Mouse (Mus musculus): ENCODE measurements around the gene Rps29. TPM values are rescaled to one million over a fixed set of nuclear protein-coding genes. Genes with fewer than 3 reads are reported as not detected.

Gene Rps29
- polyA plus RNA-seq (2015; fragmentation: Nextera tagmentation; extraction: Ambion mirVana): 2,181 and 2,681 TPM in 2 replicates

DNA sequence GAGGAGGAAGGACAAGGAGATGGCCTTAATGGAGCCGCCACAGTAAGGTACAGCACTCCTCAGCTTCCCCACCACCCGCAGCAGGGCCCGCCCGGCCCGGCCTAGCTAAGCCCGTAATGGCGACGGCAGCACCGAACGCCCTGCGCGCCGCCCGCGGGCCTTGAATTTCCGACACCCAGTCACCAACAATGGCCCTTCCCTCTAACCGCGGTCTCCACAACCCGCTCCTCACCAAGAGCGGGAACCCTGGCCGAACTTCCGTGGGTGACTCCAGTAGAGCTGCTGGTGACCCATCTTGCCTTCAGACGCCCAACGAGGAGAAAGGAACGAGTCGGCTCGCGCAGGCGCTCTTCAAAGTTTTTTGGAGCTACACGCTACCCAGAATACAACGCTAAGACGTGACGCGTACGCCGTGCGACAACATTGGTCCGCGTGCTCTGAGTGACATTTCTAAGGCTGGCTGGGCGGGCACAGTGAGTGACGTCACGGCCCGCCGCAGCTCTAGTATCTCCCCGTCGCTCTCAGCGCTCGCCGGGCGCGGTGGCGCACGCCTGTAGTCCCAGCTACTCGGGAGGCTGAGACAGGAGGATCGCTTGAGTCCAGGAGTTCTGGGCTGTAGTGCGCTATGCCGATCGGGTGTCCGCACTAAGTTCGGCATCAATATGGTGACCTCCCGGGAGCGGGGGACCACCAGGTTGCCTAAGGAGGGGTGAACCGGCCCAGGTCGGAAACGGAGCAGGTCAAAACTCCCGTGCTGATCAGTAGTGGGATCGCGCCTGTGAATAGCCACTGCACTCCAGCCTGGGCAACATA lies at the start of gene Rps29:
TSS of gene Rps29 (minus strand) at position 422 of the 813 bp plus-strand sequence.

DNA sequence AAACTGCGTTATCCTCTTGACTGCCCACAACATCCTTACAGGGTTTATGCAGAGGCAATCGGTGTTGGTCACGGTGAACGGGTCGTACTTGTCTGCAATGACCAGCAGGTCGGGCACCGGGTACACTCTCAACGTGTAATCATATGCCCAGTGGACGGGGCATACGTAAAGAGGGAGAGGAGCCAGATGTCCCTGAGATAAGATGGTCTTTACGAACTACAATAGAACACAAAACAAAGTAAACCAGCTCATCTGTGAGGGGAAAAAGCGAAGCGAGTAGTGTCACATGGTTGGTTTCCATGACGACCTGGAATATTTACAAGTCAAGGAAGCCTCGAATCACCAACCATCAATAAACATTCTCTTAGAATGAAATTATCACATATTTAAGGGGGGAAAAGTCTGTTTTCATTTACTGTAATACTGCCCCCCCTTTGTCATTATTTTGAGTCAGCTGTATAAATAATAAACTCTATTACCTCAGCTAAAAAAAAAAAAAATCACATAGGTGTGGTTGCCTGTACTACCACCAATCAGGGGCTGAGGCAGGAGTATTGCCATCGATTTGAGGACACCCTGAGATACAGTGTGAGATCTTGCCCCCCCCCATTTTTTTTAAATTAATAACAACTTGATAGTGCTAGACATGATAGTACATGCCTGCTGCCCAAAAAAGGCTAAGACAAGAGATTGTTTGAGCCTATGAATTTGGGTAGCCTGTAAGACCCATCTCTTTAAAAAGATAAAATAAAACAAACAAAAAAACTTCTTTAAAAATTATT lies 45.3 kb upstream of the Rps29 start, which contains the start of gene Gm49384:
TSS of gene Gm49384 (minus strand) at position 216 of the 782 bp plus-strand sequence.

DNA sequence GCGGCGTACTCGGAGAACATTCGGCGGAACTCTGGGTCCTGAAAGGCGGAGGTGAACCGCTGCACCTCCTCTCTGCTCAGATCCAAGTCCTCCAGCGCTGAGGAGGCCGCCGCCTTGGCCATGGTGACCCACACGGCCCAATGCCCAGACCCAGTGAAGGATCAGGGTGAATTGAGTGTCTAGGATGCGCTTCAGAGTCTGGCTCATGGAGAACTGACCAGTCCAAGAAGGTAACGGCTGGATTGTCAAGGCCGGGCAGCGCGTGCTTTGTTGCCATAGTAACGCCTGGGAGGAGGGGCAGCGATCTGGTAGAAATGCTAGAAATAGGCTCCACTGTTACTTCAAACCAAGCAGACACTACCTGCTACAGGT lies 39.2 kb upstream of the Rps29 start, which contains the start of gene Dnaaf2:
TSS of gene Dnaaf2 (minus strand) at position 266 of the 372 bp plus-strand sequence.

DNA sequence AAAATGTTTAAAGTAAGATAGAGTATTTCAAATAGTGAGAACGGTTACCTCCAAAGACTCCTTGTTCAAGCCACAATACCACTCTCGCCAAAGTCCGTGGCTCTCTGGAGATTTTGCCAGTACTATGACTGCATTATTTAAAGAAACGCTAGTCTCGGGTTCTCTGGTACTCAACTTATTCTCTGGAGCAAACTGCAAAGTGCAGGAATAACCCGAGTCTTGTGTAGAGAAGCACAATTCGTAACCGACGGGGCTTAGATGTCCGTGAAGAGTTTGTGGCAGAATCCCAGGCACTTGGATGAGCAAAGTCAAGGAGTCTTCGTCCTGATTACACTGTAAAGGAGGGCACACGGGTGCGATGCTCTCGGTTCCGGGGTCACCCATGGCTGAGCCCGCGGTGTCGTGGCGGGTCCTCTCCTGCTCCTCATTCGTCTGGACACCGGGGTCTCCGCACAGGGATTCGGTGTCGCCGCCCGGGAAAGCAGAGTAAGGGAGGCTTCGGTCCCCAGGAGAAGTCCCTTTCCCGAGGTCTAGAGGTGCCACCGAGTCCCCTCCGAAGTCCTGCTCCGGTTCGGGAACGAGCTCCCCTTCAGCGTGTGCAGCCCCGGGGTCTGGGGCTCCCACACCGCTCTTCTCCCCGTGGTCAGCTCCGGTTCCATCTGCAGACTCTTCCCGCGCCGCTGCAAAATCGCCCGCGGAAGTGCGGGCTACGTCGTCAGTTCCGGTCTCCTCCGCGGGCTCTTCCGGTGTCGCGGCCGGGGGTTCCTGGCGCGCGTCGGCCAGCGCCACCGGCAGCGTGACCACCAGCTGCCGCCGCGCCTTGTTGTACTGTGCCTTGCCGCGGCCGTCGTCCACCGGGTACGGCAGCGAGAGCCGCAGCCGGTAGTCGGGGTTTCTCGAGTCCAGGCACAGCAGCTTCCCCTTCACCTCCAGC lies 37.7 kb upstream of the Rps29 start, which contains the start of gene Gm49383:
TSS of gene Gm49383 (minus strand) at position 661 of the 934 bp plus-strand sequence.

DNA sequence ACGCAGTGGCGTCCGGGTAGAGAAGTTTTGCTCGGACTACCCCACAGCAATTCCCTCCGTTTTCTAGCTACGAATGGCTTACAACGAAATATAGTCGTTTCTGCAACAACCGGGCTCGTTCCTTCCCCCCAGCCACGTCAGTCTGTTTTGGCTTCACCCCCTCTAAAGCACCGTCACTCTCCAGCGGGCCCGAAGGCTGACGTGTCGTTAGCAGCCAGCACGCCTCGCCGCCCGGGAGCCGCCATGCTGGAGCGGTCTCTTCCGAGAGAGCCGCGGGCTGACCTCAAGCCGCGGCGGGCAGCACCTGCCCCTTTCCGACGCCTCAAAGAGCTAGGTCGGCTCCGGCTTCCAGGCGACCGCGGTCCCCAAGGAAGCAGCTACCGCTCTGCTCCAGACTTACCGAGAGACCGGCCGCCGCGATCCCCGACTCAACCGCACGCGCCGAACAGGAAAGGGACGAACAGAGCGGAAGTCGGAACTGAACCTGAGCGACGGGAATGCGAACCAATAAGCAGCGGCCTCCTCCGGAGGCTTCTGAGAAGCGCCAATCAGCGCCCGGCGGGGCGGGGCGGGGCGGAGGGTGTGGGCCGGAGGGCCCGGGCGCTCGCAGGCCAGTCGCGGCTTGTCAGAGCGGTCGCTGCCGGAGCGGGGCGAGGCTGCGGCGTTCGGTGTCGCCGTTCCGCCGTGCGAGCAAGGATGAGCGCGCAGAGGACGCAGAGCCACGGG lies 24.8 kb upstream of the Rps29 start, which contains the start of the genes Rpl36al and Mgat2:
TSS of gene Rpl36al (minus strand) at position 501 of the 726 bp plus-strand sequence.
TSS of gene Mgat2 (plus strand) at position 575 of the 726 bp plus-strand sequence.

DNA sequence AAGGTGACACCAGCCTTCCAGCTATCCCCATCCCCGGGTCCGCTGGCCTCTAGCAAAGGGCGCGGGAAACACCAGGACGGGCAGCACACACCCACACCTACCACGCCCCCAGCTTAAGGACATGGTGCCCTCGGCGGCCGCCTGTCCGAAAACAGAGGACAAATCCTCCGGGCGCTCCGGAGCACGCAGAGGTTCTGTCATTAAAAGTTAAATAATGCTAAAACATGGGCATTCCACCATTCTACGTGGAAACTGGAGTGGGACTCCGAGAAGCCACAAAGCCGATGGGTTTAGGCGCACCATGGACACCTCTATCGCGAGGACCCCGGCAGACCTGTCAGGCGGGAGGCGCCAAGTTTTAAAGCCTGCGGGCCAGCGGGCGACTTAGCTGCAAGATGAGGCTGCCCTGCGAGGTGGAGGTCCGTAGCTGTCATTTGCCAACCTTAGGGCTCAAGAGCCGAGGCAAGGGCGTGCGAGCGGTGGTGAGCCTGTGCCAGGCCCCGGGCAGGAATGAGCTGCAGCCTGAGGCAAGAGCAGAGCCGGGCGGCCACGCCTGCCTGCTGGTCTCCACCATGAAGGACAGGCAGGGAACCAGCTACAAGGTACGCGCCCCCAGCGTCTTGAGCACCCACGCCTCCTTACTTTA lies 9.6 kb upstream of the Rps29 start, which contains the start of gene Lrr1:
TSS of gene Lrr1 (plus strand) at position 354 of the 646 bp plus-strand sequence.

Small RNAs within 50 kb of the gene (microRNA-seq; reads per million reads assigned to microRNA genes)
- gene Gm47287 (ENCODE audit: borderline replicate concordance, insufficient number of aligned reads) (not detected), gene Gm47295 (ENCODE audit: borderline replicate concordance, insufficient number of aligned reads) (not detected)

Other genes starting within 250 kb of the Rps29 start
- 7.7 and 9.0 TPM in 2 replicates for gene Lrr1, start 9.6 kb upstream of the Rps29 start, polyA plus RNA-seq (2015; fragmentation: Nextera tagmentation; extraction: Ambion mirVana)
- gene Rpl36al, start 24.9 kb upstream of the Rps29 start, polyA plus RNA-seq (2015; fragmentation: Nextera tagmentation; extraction: Ambion mirVana): 1,088 and 1,116 TPM in 2 replicates
- gene Mgat2, start 25.0 kb upstream of the Rps29 start, polyA plus RNA-seq (2015; fragmentation: Nextera tagmentation; extraction: Ambion mirVana): 66.5 and 81.9 TPM in 2 replicates
- gene Gm49383, start 37.9 kb upstream of the Rps29 start, polyA plus RNA-seq (2015; fragmentation: Nextera tagmentation; extraction: Ambion mirVana): 8.2 and 10.2 TPM in 2 replicates
- 3.0 and 7.4 TPM in 2 replicates for gene Dnaaf2, start 39.2 kb upstream of the Rps29 start, polyA plus RNA-seq (2015; fragmentation: Nextera tagmentation; extraction: Ambion mirVana)
- gene Gm49384, start 45.1 kb upstream of the Rps29 start, polyA plus RNA-seq (2015; fragmentation: Nextera tagmentation; extraction: Ambion mirVana): 6.6 and 8.1 TPM in 2 replicates
- 8.6 and 11.1 TPM in 2 replicates for gene Pole2, start 69.0 kb upstream of the Rps29 start, polyA plus RNA-seq (2015; fragmentation: Nextera tagmentation; extraction: Ambion mirVana)
- gene Klhdc1, start 82.0 kb upstream of the Rps29 start, polyA plus RNA-seq (2015; fragmentation: Nextera tagmentation; extraction: Ambion mirVana): 37.6 and 40.8 TPM in 2 replicates
- 135 and 144 TPM in 2 replicates for gene Klhdc2, start 137.5 kb upstream of the Rps29 start, polyA plus RNA-seq (2015; fragmentation: Nextera tagmentation; extraction: Ambion mirVana)
- gene Nemf, start 198.0 kb upstream of the Rps29 start, polyA plus RNA-seq (2015; fragmentation: Nextera tagmentation; extraction: Ambion mirVana): 49.3 and 77.3 TPM in 2 replicates
- gene Arf6, start 213.0 kb upstream of the Rps29 start, polyA plus RNA-seq (2015; fragmentation: Nextera tagmentation; extraction: Ambion mirVana): 82.0 and 82.7 TPM in 2 replicates
- 1.4 and 1.9 TPM in 2 replicates for gene Gm9887, start 213.3 kb upstream of the Rps29 start, polyA plus RNA-seq (2015; fragmentation: Nextera tagmentation; extraction: Ambion mirVana)

All from adrenal gland, postnatal 0 days (tissue).